Mouse (Mus musculus) liver, embryonic 11.5 days (tissue): ENCODE data around the gene Serinc3. TPM values are rescaled to one million over a fixed set of nuclear protein-coding genes. Genes with fewer than 3 reads are reported as not detected.

Source experiments
- ATAC-seq: fragments of 200-750 bp; cut with Nextera tagmentation; replicated peaks from 2 replicates; pipeline ENCODE4 v1.8.0; 2017; ENCODE audit warnings: moderate number of reproducible peaks, mild to moderate bottlenecking, moderate TSS enrichment, moderate library complexity; ENCODE audit not compliant: low FRiP score
- DNase-seq: peaks from one replicate; pipeline ENCODE4 v3.0.0-alpha.2; 2017; ENCODE audit warnings: low spot score
- H3K27ac ChIP-seq: fragments of 300-500 bp; sonication (generic); 2 replicates; pipeline ENCODE4 v1.5.1; 2014; ENCODE audit warnings: mild to moderate bottlenecking, low read depth, low read length, control low read depth
- H3K27me3 ChIP-seq: fragments of 300-500 bp; sonication (generic); replicated peaks from 2 replicates; pipeline ENCODE4 v1.6.1; 2014; ENCODE audit warnings: low read length, mixed read lengths; ENCODE audit not compliant: control insufficient read depth, insufficient read depth
- H3K36me3 ChIP-seq: fragments of 300-500 bp; sonication (generic); 2 replicates; pipeline ENCODE4 v1.6.1; 2014; ENCODE audit warnings: mild to moderate bottlenecking, low read length, moderate library complexity, mixed read lengths; ENCODE audit not compliant: control insufficient read depth, insufficient read depth
- H3K4me1 ChIP-seq: fragments of 300-500 bp; sonication (generic); replicated peaks from 2 replicates; pipeline ENCODE4 v1.6.1; 2014; ENCODE audit warnings: low read length, mixed read lengths; ENCODE audit not compliant: control insufficient read depth, insufficient read depth
- H3K4me2 ChIP-seq: fragments of 300-500 bp; sonication (generic); 2 replicates; pipeline ENCODE4 v1.6.1; 2014; ENCODE audit warnings: mild to moderate bottlenecking, control low read depth, moderate library complexity
- H3K4me3 ChIP-seq: fragments of 300-500 bp; sonication (generic); 2 replicates; pipeline ENCODE4 v1.5.1; 2014; ENCODE audit warnings: low read depth, low read length, control low read depth
- H3K9ac ChIP-seq: fragments of 300-500 bp; sonication (generic); 2 replicates; pipeline ENCODE4 v1.6.1; 2014; ENCODE audit warnings: low read depth, low read length, control low read depth
- H3K9me3 ChIP-seq: fragments of 300-500 bp; sonication (generic); 2 replicates; pipeline ENCODE4 v1.6.1; 2016; ENCODE audit warnings: low read length, inconsistent platforms, mixed read lengths; ENCODE audit not compliant: control insufficient read depth
- WGBS: fragments of 180-500 bp; shearing (Covaris S2); extraction: QIAGEN DNeasy Blood & Tissue Kit; methylation state at CpG from one replicate; pipeline ENCODE4 v1.1.7; 2014; 5-methylcytosine and 5-hydroxymethylcytosine counted together
- polyA plus RNA-seq: library from polyadenylated mRNA; unstranded; fragments of >200 nt; fragmentation: Nextera tagmentation; extraction: Ambion mirVana; gene quantifications from 2 replicates; pipeline ENCODE4 v1.2.1, GENCODE M21; 2014

The Serinc3 gene
- polyA plus RNA-seq, 1 experiment from 2014 or later = 116 TPM

GRCm38 (mm10) chr2:163674397-163674796 lies 29.5 kb upstream of the Serinc3 start:
- H3K4me3 ChIP-seq = no peak overlapping the region
- H3K27ac ChIP-seq = no peak overlapping the region
- no peaks in the 10 kb centered on the region for H3K9me3 ChIP-seq
- ATAC-seq (no peak), DNase-seq (no peak)
- H3K4me1 ChIP-seq = peaks cover 21% of the 10 kb centered on the region
- no peaks in the 10 kb centered on the region for H3K36me3 ChIP-seq
- H3K27me3 ChIP-seq = no peaks in the 10 kb centered on the region
- WGBS = 66% methylated on average over 5 of the region's 5 CpGs
- no peak overlapping the region for H3K4me2 ChIP-seq
- no peak overlapping the region for H3K9ac ChIP-seq

- Histone ChIP-seq H3K4me1 (peaks cover 16% of the 10 kb centered on the region), H3K9ac (no peak overlapping the region), H3K9me3 (no peaks in the 10 kb centered on the region), H3K36me3 (no peaks in the 10 kb centered on the region), H3K27me3 (no peaks in the 10 kb centered on the region), H3K4me3 (no peak overlapping the region), H3K27ac (no peak overlapping the region), H3K4me2 (no peak overlapping the region)
- no peak for ATAC-seq
- no peak for DNase-seq
- 72% methylated on average over 11 of the region's 11 CpGs for WGBS
Observed at GRCm38 (mm10) chr2:163670872-163671594, 26.1 kb upstream of the Serinc3 start.

GRCm38 (mm10) chr2:163667045-163667444 lies 22.1 kb upstream of the Serinc3 start:
- Histone ChIP-seq H3K4me3 (no peak overlapping the region), H3K27ac (no peak overlapping the region), H3K4me1 (0 out of 2 replicates have a peak, but pooled peaks cover 7% of the 10 kb centered on the region), H3K4me2 (no peak overlapping the region), H3K9me3 (no peaks in the 10 kb centered on the region), H3K9ac (no peak overlapping the region), H3K36me3 (no peaks in the 10 kb centered on the region; the same call in 1 of the 2 replicates), H3K27me3 (no peaks in the 10 kb centered on the region)
- WGBS = 94% methylated on average over 1 of the region's 1 CpGs
- DNase-seq = no peak
- no peak for ATAC-seq

GRCm38 (mm10) chr2:163663930-163664329 lies 19.0 kb upstream of the Serinc3 start:
- Histone ChIP-seq H3K27ac (no peak overlapping the region), H3K36me3 (no peaks in the 10 kb centered on the region; the same call in 1 of the 2 replicates), H3K9ac (no peak overlapping the region), H3K4me2 (no peak overlapping the region), H3K4me1 (peaks cover 26% of the 10 kb centered on the region), H3K27me3 (no peaks in the 10 kb centered on the region), H3K4me3 (no peak overlapping the region), H3K9me3 (no peaks in the 10 kb centered on the region)
- 75% methylated on average over 3 of the region's 3 CpGs for WGBS
- DNase-seq (no peak), ATAC-seq (no peak)

GRCm38 (mm10) chr2:163662698-163663221 lies 17.8 kb upstream of the Serinc3 start:
- Histone ChIP-seq H3K36me3 (no peaks in the 10 kb centered on the region; the same call in 1 of the 2 replicates), H3K4me2 (no peak overlapping the region), H3K9me3 (no peaks in the 10 kb centered on the region), H3K4me3 (no peak overlapping the region), H3K27ac (no peak overlapping the region), H3K9ac (no peak overlapping the region), H3K27me3 (no peaks in the 10 kb centered on the region), H3K4me1 (peaks cover 26% of the 10 kb centered on the region)
- DNase-seq = no peak
- 55% methylated on average over 2 of the region's 2 CpGs for WGBS
- ATAC-seq = no peak

- no peak overlapping the region for H3K27ac ChIP-seq
- no peak for ATAC-seq
- peaks cover 26% of the 10 kb centered on the region for H3K4me1 ChIP-seq
- H3K27me3 ChIP-seq = no peaks in the 10 kb centered on the region
- no peak overlapping the region for H3K4me2 ChIP-seq
- WGBS = 95% methylated on average over 5 of the region's 5 CpGs
- H3K4me3 ChIP-seq = no peak overlapping the region
- no peak overlapping the region for H3K9ac ChIP-seq
- no peaks in the 10 kb centered on the region; the same call in 1 of the 2 replicates for H3K36me3 ChIP-seq
- no peak for DNase-seq
- no peaks in the 10 kb centered on the region for H3K9me3 ChIP-seq
Observed at GRCm38 (mm10) chr2:163662076-163662475, 17.1 kb upstream of the Serinc3 start.

GRCm38 (mm10) chr2:163661371-163661850 lies 16.5 kb upstream of the Serinc3 start:
- DNase-seq = no peak
- Histone ChIP-seq H3K4me3 (no peak overlapping the region), H3K27me3 (no peaks in the 10 kb centered on the region), H3K9ac (peak overlapping the region; percentile 22; the same call in 1 of the 2 replicates), H3K9me3 (no peaks in the 10 kb centered on the region), H3K36me3 (no peaks in the 10 kb centered on the region; the same call in 1 of the 2 replicates), H3K4me2 (no peak overlapping the region), H3K4me1 (peaks cover 26% of the 10 kb centered on the region), H3K27ac (0 out of 2 replicates have a peak overlapping the region, but pooled peaks have one; percentile 9)
- no peak for ATAC-seq
- WGBS = 68% methylated on average over 6 of the region's 6 CpGs

- Histone ChIP-seq H3K4me2 (peak overlapping the region; percentile 70), H3K9me3 (no peaks in the 10 kb centered on the region), H3K4me3 (0 out of 2 replicates have a peak overlapping the region, but pooled peaks have one; percentile 0), H3K27ac (no peak overlapping the region), H3K4me1 (peaks cover 26% of the 10 kb centered on the region), H3K27me3 (no peaks in the 10 kb centered on the region), H3K36me3 (no peaks in the 10 kb centered on the region; the same call in 1 of the 2 replicates), H3K9ac (peak overlapping the region; percentile 90; the same call in 1 of the 2 replicates)
- no peak for DNase-seq
- ATAC-seq = no peak
- 60% methylated on average over 5 of the region's 5 CpGs for WGBS
Observed at GRCm38 (mm10) chr2:163660103-163660701, 15.3 kb upstream of the Serinc3 start.
